Mouse (Mus musculus): ENCODE measurements around the gene Prkg2. TPM values are rescaled to one million over a fixed set of nuclear protein-coding genes. Genes with fewer than 3 reads are reported as not detected.

The Prkg2 gene
- total RNA-seq, 1 experiment from 2014 or later = not detected

- ATAC-seq (ENCODE audit: extremely low read depth, insufficient number of reproducible peaks, low FRiP score, poor library complexity, severe bottlenecking) = no peak
Observed at GRCm38 (mm10) chr5:98985077-98985476, 52.1 kb downstream of the Prkg2 start.

- no peak for ATAC-seq (ENCODE audit: extremely low read depth, insufficient number of reproducible peaks, low FRiP score, poor library complexity, severe bottlenecking)
Observed at GRCm38 (mm10) chr5:98981304-98981703, 55.8 kb downstream of the Prkg2 start.

GRCm38 (mm10) chr5:98978316-98978715, 58.8 kb downstream of the Prkg2 start:
- ATAC-seq (ENCODE audit: extremely low read depth, insufficient number of reproducible peaks, low FRiP score, poor library complexity, severe bottlenecking) = no peak

- no peak for ATAC-seq (ENCODE audit: extremely low read depth, insufficient number of reproducible peaks, low FRiP score, poor library complexity, severe bottlenecking)
Observed at GRCm38 (mm10) chr5:98975877-98976672, 61.1 kb downstream of the Prkg2 start.

GRCm38 (mm10) chr5:98966679-98967078, 70.5 kb downstream of the Prkg2 start:
- ATAC-seq (ENCODE audit: extremely low read depth, insufficient number of reproducible peaks, low FRiP score, poor library complexity, severe bottlenecking) = no peak

- no peak for ATAC-seq (ENCODE audit: extremely low read depth, insufficient number of reproducible peaks, low FRiP score, poor library complexity, severe bottlenecking)
Observed at GRCm38 (mm10) chr5:98965139-98965538, 72.0 kb downstream of the Prkg2 start.

GRCm38 (mm10) chr5:98964367-98964766, 72.8 kb downstream of the Prkg2 start:
- ATAC-seq (ENCODE audit: extremely low read depth, insufficient number of reproducible peaks, low FRiP score, poor library complexity, severe bottlenecking) = no peak

GRCm38 (mm10) chr5:98962472-98962871, 74.7 kb downstream of the Prkg2 start:
- no peak for ATAC-seq (ENCODE audit: extremely low read depth, insufficient number of reproducible peaks, low FRiP score, poor library complexity, severe bottlenecking)

GRCm38 (mm10) chr5:98955576-98955975, 81.6 kb downstream of the Prkg2 start:
- ATAC-seq (ENCODE audit: extremely low read depth, insufficient number of reproducible peaks, low FRiP score, poor library complexity, severe bottlenecking) = no peak

GRCm38 (mm10) chr5:98953386-98953785, 83.8 kb downstream of the Prkg2 start:
- ATAC-seq (ENCODE audit: extremely low read depth, insufficient number of reproducible peaks, low FRiP score, poor library complexity, severe bottlenecking) = no peak

GRCm38 (mm10) chr5:98951566-98951965, 85.6 kb downstream of the Prkg2 start:
- no peak for ATAC-seq (ENCODE audit: extremely low read depth, insufficient number of reproducible peaks, low FRiP score, poor library complexity, severe bottlenecking)

- ATAC-seq (ENCODE audit: extremely low read depth, insufficient number of reproducible peaks, low FRiP score, poor library complexity, severe bottlenecking) = no peak
Observed at GRCm38 (mm10) chr5:98950495-98951092, 86.6 kb downstream of the Prkg2 start.

- no peak for ATAC-seq (ENCODE audit: extremely low read depth, insufficient number of reproducible peaks, low FRiP score, poor library complexity, severe bottlenecking)
Observed at GRCm38 (mm10) chr5:98949784-98950183, 87.4 kb downstream of the Prkg2 start.

GRCm38 (mm10) chr5:98946656-98947055, 90.5 kb downstream of the Prkg2 start:
- no peak for ATAC-seq (ENCODE audit: extremely low read depth, insufficient number of reproducible peaks, low FRiP score, poor library complexity, severe bottlenecking)

GRCm38 (mm10) chr5:98946117-98946620, 91.0 kb downstream of the Prkg2 start:
- no peak for ATAC-seq (ENCODE audit: extremely low read depth, insufficient number of reproducible peaks, low FRiP score, poor library complexity, severe bottlenecking)

GRCm38 (mm10) chr5:98943776-98944175, 93.4 kb downstream of the Prkg2 start:
- no peak for ATAC-seq (ENCODE audit: extremely low read depth, insufficient number of reproducible peaks, low FRiP score, poor library complexity, severe bottlenecking)

- ATAC-seq (ENCODE audit: extremely low read depth, insufficient number of reproducible peaks, low FRiP score, poor library complexity, severe bottlenecking) = no peak
Observed at GRCm38 (mm10) chr5:98940731-98941130, 96.4 kb downstream of the Prkg2 start.

GRCm38 (mm10) chr5:98939631-98940208, 97.4 kb downstream of the Prkg2 start:
- ATAC-seq (ENCODE audit: extremely low read depth, insufficient number of reproducible peaks, low FRiP score, poor library complexity, severe bottlenecking) = no peak

GRCm38 (mm10) chr5:98939116-98939515, 98.0 kb downstream of the Prkg2 start:
- no peak for ATAC-seq (ENCODE audit: extremely low read depth, insufficient number of reproducible peaks, low FRiP score, poor library complexity, severe bottlenecking)

- ATAC-seq (ENCODE audit: extremely low read depth, insufficient number of reproducible peaks, low FRiP score, poor library complexity, severe bottlenecking) = no peak
Observed at GRCm38 (mm10) chr5:98937879-98938278, 99.3 kb downstream of the Prkg2 start.
